Mouse (Mus musculus) stomach, postnatal 0 days (tissue): Measurements from ENCODE around the gene Tmem159. TPM values are rescaled to one million over a fixed set of nuclear protein-coding genes. Genes with fewer than 3 reads are reported as not detected.
A peak's percentile ranks its signal among the peaks of the same experiment; 100 is the strongest.

Experiments used
- ATAC-seq: fragments of 200-750 bp; cut with Nextera tagmentation; 2 replicates; pipeline ENCODE4 v1.8.0; 2017; ENCODE audit not compliant: low FRiP score, low TSS enrichment
- DNase-seq: peaks from one replicate; pipeline ENCODE4 v3.0.0-alpha.2; 2016; ENCODE audit warnings: low spot score
- H3K27ac ChIP-seq: fragments of 300-500 bp; sonication (generic); replicated peaks from 2 replicates; pipeline ENCODE4 v1.5.1; 2014; ENCODE audit warnings: mild to moderate bottlenecking, control low read depth
- H3K27me3 ChIP-seq: fragments of 300-500 bp; sonication (generic); 2 replicates; pipeline ENCODE4 v1.6.1; 2014; ENCODE audit warnings: low read length; ENCODE audit not compliant: control insufficient read depth, insufficient read depth
- H3K36me3 ChIP-seq: fragments of 300-500 bp; sonication (generic); 2 replicates; pipeline ENCODE4 v1.6.1; 2014; ENCODE audit warnings: low read length, mixed read lengths; ENCODE audit not compliant: control insufficient read depth, insufficient read depth
- H3K4me1 ChIP-seq: fragments of 300-500 bp; sonication (generic); replicated peaks from 2 replicates; pipeline ENCODE4 v1.6.1; 2014; ENCODE audit warnings: antibody characterized with exemption; ENCODE audit not compliant: control insufficient read depth, insufficient read depth
- H3K4me2 ChIP-seq: fragments of 300-500 bp; sonication (generic); replicated peaks from 2 replicates; pipeline ENCODE4 v1.6.1; 2014; ENCODE audit warnings: low read depth, mild to moderate bottlenecking, control low read depth, moderate library complexity
- H3K4me3 ChIP-seq: fragments of 300-500 bp; sonication (generic); 2 replicates; pipeline ENCODE4 v1.5.1; 2014; ENCODE audit warnings: low read depth, low read length, control low read depth
- H3K9ac ChIP-seq: fragments of 300-500 bp; sonication (generic); 2 replicates; pipeline ENCODE4 v1.6.1; 2014; ENCODE audit warnings: mild to moderate bottlenecking, low read length, control low read depth, mixed read lengths
- H3K9me3 ChIP-seq: fragments of 300-500 bp; sonication (generic); 2 replicates; pipeline ENCODE4 v1.6.1; 2016; ENCODE audit warnings: low read length; ENCODE audit not compliant: control insufficient read depth
- CTCF ChIP-seq: IDR thresholded peaks from 2 replicates; pipeline ENCODE4 v1.5.1; 2016; ENCODE audit warnings: antibody characterized with exemption, low read depth, mild to moderate bottlenecking, moderate library complexity
- EP300 ChIP-seq: optimal IDR thresholded peaks from 2 replicates; pipeline ENCODE3; 2016; ENCODE audit warnings: antibody characterized with exemption
- WGBS: fragments of 180-500 bp; shearing (Covaris S2); extraction: QIAGEN DNeasy Blood & Tissue Kit; methylation state at CpG from one replicate; pipeline ENCODE4 v1.1.7; 2014; 5-methylcytosine and 5-hydroxymethylcytosine counted together
- polyA plus RNA-seq: library from polyadenylated mRNA; unstranded; fragments of >200 nt; fragmentation: Nextera tagmentation; extraction: Ambion mirVana; gene quantifications from 2 replicates; pipeline ENCODE4 v1.2.1, GENCODE M21; 2015

Gene Tmem159
- polyA plus RNA-seq: 31.9 and 33.9 TPM in 2 replicates

- peak within 1 kb of the TSS; percentile 70 for H3K4me3 ChIP-seq
- H3K27ac ChIP-seq: peak within 1 kb of the TSS; percentile 83
- H3K36me3 ChIP-seq: no peaks in the 10 kb centered on the region
- ATAC-seq (peak; percentile 94), DNase-seq (peak; percentile 89)
- under 1% methylated on average over 41 of the region's 42 CpGs for WGBS
- TF ChIP-seq CTCF (peak; percentile 29; the same call in 1 of the 2 replicates), EP300 (no peak)
- H3K4me2 ChIP-seq: peak within 1 kb of the TSS; percentile 93
- H3K9me3 ChIP-seq: no peaks in the 10 kb centered on the region
- H3K4me1 ChIP-seq: no peaks in the 10 kb centered on the region
- no peaks in the 10 kb centered on the region for H3K27me3 ChIP-seq
- H3K9ac ChIP-seq: peak within 1 kb of the TSS; percentile 76
These were observed at the start of gene Tmem159 for GRCm38 (mm10) chr7:120102164-120102972. Tmem159 (plus strand) TSS chr7:120102353.

GRCm38 (mm10) chr7:120054016-120054415, 48.1 kb upstream of the Tmem159 start:
- Histone ChIP-seq H3K4me3 (no peak overlapping the region), H3K27me3 (no peaks in the 10 kb centered on the region), H3K27ac (no peak overlapping the region), H3K4me2 (no peak overlapping the region), H3K4me1 (no peaks in the 10 kb centered on the region), H3K9ac (no peak overlapping the region), H3K36me3 (no peaks in the 10 kb centered on the region), H3K9me3 (no peaks in the 10 kb centered on the region)
- TF ChIP-seq EP300: no peak
- no peak for TF ChIP-seq CTCF
- ATAC-seq (no peak), DNase-seq (no peak)
- 43% methylated on average over 2 of the region's 2 CpGs for WGBS

- H3K4me2 ChIP-seq: no peak overlapping the region
- no peak overlapping the region for H3K27ac ChIP-seq
- no peaks in the 10 kb centered on the region for H3K36me3 ChIP-seq
- H3K4me3 ChIP-seq: no peak overlapping the region
- no peak overlapping the region for H3K9ac ChIP-seq
- TF ChIP-seq CTCF (peak; percentile 39), EP300 (no peak)
- no peaks in the 10 kb centered on the region for H3K9me3 ChIP-seq
- no peaks in the 10 kb centered on the region for H3K27me3 ChIP-seq
- no peak for ATAC-seq
- DNase-seq: no peak
- no peaks in the 10 kb centered on the region for H3K4me1 ChIP-seq
- WGBS: 83% methylated on average over 3 of the region's 3 CpGs
These were observed 46.7 kb upstream of the Tmem159 start for GRCm38 (mm10) chr7:120055479-120055878.

- ATAC-seq (no peak), DNase-seq (no peak)
- H3K36me3 ChIP-seq: no peaks in the 10 kb centered on the region
- no peaks in the 10 kb centered on the region for H3K27me3 ChIP-seq
- no peaks in the 10 kb centered on the region for H3K4me1 ChIP-seq
- no peak overlapping the region for H3K9ac ChIP-seq
- H3K27ac ChIP-seq: no peak overlapping the region
- TF ChIP-seq EP300: no peak
- TF ChIP-seq CTCF: peak; percentile 33; the same call in 1 of the 2 replicates
- 61% methylated on average over 1 of the region's 1 CpGs for WGBS
- H3K9me3 ChIP-seq: no peaks in the 10 kb centered on the region
- H3K4me3 ChIP-seq: no peak overlapping the region
- H3K4me2 ChIP-seq: no peak overlapping the region
These were observed 38.1 kb upstream of the Tmem159 start for GRCm38 (mm10) chr7:120064045-120064444.

GRCm38 (mm10) chr7:120068114-120068513, 34.0 kb upstream of the Tmem159 start:
- H3K9ac ChIP-seq: no peak overlapping the region
- TF ChIP-seq CTCF (no peak), EP300 (no peak)
- 89% methylated on average over 3 of the region's 3 CpGs for WGBS
- H3K4me3 ChIP-seq: no peak overlapping the region
- no peak overlapping the region for H3K4me2 ChIP-seq
- ATAC-seq: no peak
- DNase-seq: no peak
- no peaks in the 10 kb centered on the region for H3K4me1 ChIP-seq
- no peaks in the 10 kb centered on the region for H3K36me3 ChIP-seq
- no peaks in the 10 kb centered on the region for H3K9me3 ChIP-seq
- no peaks in the 10 kb centered on the region for H3K27me3 ChIP-seq
- no peak overlapping the region for H3K27ac ChIP-seq

GRCm38 (mm10) chr7:120069164-120069563, 33.0 kb upstream of the Tmem159 start:
- Histone ChIP-seq H3K4me1 (no peaks in the 10 kb centered on the region), H3K4me2 (no peak overlapping the region), H3K27ac (no peak overlapping the region), H3K27me3 (no peaks in the 10 kb centered on the region), H3K4me3 (no peak overlapping the region), H3K36me3 (no peaks in the 10 kb centered on the region), H3K9me3 (no peaks in the 10 kb centered on the region), H3K9ac (no peak overlapping the region)
- TF ChIP-seq EP300 (no peak), CTCF (no peak)
- DNase-seq: no peak
- WGBS: 26% methylated on average over 3 of the region's 3 CpGs
- ATAC-seq: no peak
